Mouse (Mus musculus): Measurements from ENCODE around the gene Slit3. TPM values are rescaled to one million over a fixed set of nuclear protein-coding genes. Genes with fewer than 3 reads are reported as not detected.

Gene Slit3
- total RNA-seq, 4 experiments from 2014 or later: 12.6 to 18.4 (median 15.0) TPM

DNA sequence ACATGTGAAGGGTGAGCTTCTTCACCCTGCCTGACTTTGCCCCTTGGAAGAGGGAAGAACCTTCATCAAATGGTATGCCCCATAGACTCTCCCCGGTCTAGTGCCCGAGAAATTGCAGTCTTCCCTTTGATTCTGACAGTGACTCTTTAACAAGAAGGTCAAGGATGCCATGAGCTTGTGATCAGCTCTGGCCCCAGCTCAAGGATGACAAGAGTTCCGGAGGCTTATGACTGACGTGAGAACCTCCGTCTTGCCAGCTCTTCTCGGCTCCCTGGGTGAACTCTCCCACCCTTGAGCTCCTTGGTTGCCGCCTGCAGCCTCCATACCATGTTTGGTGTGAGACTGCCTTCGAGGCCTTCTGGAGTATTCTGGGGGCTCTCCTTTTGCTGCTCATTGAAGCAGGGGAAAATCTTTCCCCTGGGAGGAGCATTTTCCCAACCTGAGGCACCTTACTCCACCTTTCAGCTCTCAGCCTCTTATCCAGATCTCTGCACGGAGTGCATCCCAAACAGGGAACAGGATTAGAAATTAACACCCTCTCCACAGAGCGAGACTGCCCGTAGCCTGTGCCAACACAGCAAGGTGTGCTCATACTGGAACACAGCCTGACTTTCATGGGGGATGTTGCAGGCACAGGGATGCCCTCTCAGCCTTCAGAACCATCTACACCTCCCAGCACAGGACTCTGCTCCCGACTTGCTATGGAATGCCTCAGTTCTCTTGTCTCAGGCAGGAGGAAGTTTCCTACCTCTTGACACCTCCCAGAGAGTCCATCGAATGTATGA, 224.9 kb downstream of the Slit3 start:
- no peak for DNase-seq (ENCODE audit: low spot score)

- no peak for DNase-seq (ENCODE audit: low spot score)
Observed at GRCm38 (mm10) chr11:35348099-35348498, 227.1 kb downstream of the Slit3 start.

DNA sequence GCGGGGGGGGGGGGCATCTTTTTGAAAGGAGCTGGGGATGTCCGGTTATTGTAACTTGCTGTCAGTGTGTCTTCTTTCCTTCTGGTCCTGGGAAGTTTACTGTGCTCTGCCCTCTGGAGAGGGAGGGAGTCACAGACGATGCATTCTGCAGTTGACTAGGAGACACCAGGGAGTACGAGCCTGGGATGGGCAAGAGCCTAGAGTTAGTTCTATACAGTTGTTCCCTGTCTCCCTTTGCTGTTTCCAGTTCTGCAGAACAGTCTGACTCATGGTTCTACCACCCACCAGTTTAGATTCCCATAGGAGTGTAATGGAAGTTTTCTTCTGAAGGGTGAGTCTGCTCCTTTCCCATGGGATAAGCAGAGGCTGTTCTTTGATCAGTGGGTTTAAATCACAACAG, 229.9 kb downstream of the Slit3 start:
- no peak for DNase-seq (ENCODE audit: low spot score)

DNA sequence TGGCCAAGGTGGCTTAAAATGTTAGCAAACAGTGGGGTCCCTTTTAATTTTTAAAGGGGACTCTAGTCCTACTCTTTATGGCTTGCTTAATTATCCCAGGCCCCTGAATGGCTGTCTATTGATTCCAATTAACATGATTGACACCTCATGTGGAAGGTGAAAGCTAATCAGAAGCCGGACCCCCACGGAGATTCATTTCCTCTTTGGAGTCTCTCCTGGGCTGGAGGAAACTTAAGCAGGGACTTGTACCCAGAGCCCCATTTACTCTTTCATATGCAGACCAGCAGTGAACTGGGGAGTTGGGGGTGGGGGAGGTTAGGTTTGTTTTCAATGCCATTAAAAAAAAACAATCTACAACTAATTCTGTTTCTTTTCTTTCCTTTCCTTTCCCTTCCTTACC, 230.4 kb downstream of the Slit3 start:
- no peak for DNase-seq (ENCODE audit: low spot score)

DNA sequence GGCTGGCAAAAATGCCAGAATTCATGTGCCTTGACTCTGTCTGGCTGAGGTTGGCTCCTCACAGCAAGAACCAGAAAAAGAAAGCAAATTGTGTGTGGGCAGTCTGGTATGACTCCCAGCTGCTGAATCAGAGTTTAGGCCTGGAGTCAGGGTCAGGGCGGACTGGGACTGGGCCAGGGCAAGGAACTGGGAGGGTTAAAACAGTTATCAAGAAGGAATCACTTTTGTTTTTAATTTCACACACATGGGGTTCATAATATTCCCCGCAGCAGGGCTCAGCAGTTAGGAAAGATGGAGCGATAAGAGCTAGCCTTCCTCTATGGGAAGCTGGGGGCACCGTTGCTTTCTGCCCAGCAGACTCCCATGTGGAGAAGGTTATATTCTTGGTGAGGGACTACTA, 234.8 kb downstream of the Slit3 start:
- DNase-seq (ENCODE audit: low spot score): no peak

GRCm38 (mm10) chr11:35361071-35361470, 240.0 kb downstream of the Slit3 start:
- DNase-seq (ENCODE audit: low spot score): no peak

DNA sequence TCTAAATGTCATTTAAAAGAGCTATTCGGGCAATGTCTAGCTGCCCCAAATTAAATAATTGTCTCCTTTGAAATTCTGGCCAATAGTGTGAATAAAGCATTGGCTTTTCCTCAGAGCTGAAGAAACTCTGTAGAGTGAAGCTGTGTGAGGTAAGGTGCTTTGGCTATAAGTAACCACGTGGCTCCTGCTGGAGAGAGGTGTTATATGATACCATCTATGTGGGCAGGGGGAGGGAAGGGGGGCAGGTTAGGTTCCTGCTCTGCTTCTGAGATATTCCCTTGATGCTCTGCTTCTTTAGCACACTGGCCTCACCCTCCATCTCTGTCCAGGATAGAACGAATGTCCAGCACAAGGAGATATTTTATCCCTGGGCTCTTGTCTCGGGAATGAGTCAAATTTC, 242.0 kb downstream of the Slit3 start:
- DNase-seq (ENCODE audit: low spot score): no peak

DNA sequence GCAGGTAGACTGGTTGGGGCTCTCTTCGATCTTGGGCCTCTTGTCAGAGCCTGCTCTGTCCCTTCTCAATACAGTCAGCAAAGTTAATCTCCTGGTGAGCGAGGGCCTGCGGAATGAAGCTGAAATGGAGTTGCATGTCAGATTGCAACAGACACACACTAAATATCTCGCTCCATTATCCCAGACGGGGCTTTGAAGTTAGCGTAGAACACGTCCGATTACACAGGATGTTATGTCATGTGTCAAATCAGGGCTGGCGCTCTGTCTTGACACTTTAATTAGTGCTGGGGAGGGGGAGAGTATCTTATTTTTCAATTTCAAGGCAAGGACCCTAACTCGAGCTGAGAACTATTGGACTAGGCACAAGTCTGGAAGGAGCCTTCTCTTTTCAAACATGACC, 243.4 kb downstream of the Slit3 start:
- DNase-seq (ENCODE audit: low spot score): no peak

DNA sequence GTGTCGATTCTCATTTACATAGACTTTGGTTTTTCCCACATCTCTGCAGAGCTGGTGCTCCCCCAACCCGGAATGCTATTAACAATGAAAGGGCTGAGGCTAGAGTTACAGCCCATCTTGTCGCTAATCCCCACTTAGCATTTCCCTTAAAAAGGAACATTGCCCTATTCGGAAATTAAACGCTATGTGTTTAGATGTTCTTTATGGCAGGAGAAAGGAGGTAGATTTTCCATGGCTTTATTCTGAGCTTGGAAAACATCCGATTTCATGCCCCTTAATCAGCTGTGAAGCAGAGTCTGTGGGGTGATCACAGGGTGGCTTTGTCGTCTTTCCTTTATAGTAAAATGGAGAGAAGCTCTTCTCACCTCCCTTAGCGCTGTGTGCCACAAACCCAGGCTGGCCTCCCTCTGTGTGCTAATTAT, 244.5 kb downstream of the Slit3 start:
- DNase-seq (ENCODE audit: low spot score): no peak

DNA sequence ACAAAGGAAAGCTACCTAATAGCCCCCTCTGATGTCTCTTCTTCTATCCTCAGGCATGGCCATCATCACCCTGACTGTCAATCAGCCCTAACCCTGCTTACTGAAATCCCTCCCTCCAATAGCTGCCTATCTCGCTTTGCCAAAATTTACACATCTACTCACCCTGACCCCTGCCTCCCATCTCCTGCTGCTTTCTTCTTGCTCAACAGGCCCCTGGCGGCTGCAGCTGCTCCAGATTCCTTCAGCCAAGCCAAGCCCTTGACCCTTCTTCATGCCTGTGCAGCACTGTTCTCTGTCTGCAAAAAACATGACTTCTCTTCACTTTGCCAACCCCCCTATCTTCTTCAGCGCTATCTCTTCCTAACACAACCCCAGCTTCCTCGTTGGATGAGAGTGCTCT, 245.6 kb downstream of the Slit3 start:
- no peak for DNase-seq (ENCODE audit: low spot score)

GRCm38 (mm10) chr11:35367248-35367647, 246.2 kb downstream of the Slit3 start:
- no peak for DNase-seq (ENCODE audit: low spot score)

DNA sequence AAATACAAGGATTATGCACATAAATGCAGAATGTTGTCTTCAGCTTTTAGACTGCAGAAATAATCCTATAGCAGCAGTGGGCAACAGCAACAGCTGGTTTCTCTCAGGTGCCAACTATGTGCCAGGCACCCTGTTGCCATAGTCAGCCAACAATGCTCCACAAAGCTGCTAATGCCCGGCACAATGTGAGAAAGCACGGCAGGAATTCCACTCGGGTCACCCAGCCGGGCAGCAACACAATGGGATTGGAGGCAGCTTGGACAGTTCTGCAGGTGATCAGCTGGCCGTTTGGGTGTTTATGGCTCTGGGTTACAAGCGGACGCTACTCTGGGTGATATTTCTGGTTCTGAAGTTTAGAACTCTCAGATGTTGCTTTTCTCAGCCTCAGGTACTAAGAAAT, 248.9 kb downstream of the Slit3 start:
- DNase-seq (ENCODE audit: low spot score): peak; percentile 25

GRCm38 (mm10) chr11:35370705-35371104, 249.7 kb downstream of the Slit3 start:
- no peak for DNase-seq (ENCODE audit: low spot score)

DNA sequence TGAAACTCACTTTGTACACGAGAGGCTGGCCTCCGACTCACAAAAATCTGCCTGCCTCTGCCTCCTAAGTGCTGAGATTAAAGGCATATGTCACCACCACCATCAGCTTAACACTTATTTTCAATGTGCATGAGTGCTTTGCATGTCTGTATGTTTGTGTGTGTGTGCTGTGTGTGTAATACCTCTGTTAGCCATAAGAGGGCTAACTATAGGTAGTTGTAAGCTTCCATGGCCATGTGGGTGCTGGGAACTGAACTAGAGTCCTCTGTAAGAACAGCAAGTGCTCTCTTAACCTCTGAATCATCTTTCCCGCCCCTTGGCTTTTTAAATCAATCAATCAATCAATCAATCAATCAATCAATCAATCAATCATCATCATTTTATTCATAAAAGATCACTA, 251.4 kb downstream of the Slit3 start:
- DNase-seq (ENCODE audit: low spot score): no peak

- DNase-seq (ENCODE audit: low spot score): no peak
Observed at GRCm38 (mm10) chr11:35375072-35375471, 254.0 kb downstream of the Slit3 start.

- DNase-seq (ENCODE audit: low spot score): no peak
Observed at GRCm38 (mm10) chr11:35378802-35379201, 257.8 kb downstream of the Slit3 start.

- DNase-seq (ENCODE audit: low spot score): no peak
Observed at GRCm38 (mm10) chr11:35379407-35379806, 258.4 kb downstream of the Slit3 start.

DNA sequence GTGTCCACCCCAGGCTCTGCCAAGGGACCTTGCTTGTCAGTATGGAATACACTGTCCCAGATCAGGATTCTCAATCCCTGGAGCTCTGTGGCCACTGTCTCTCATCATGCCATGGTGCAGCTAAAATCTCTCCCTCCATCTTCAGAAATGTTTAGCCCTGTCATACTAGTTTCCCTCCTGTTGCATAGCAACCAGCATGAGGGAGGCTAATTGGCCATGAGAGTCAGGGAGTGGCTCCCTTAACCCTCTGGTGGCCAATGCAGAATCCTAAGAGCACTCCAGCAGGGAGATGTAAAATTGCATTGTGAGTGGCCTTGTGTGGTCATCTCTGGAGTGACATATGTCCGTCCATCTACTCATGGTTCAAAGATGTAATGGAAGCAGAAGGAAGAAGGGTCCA, 259.7 kb downstream of the Slit3 start:
- no peak for DNase-seq (ENCODE audit: low spot score)

DNA sequence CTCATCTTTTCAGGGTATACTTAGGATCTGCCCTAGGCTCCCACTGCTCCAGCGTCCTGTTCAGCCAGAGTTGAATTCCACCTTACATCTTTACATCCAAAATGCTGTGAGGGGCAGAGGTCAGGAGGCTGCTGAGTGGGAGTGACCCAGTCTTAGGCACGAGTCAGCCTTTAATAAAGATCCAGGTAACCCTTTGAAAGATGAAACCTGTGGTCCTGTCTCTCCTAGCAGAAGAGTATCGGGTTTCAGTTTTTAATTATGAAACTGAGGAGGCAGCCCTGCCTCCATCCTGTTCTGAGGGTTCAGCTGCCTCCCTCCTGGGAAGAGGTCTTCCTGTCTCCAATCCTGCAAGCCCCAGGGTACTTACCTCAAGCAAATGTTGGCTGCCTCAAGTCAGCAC, 264.4 kb downstream of the Slit3 start:
- no peak for DNase-seq (ENCODE audit: low spot score)

DNA sequence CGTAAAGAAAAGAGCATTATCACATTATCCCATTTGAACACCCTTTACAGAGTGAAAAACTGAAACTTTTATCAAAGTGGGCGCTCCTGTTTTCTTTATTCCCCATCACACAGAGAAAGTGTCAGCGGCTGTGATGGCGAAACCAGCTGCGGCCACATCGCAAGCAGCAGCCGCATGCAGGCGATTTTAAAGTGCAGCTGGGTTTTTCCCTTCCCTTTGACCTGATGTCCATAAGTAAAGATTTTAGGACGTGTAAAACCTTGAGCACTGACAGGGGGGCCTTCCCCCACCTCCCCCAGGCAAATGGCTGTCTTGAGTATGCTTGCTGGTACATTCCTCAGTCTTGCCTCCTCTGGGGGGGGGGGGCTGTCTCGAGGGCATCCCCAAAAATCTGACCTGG, 266.8 kb downstream of the Slit3 start:
- no peak for DNase-seq (ENCODE audit: low spot score)

GRCm38 (mm10) chr11:35388471-35388870, 267.4 kb downstream of the Slit3 start:
- DNase-seq (ENCODE audit: low spot score): no peak

- no peak for DNase-seq (ENCODE audit: low spot score)
Observed at GRCm38 (mm10) chr11:35389341-35389740, 268.3 kb downstream of the Slit3 start.

DNA sequence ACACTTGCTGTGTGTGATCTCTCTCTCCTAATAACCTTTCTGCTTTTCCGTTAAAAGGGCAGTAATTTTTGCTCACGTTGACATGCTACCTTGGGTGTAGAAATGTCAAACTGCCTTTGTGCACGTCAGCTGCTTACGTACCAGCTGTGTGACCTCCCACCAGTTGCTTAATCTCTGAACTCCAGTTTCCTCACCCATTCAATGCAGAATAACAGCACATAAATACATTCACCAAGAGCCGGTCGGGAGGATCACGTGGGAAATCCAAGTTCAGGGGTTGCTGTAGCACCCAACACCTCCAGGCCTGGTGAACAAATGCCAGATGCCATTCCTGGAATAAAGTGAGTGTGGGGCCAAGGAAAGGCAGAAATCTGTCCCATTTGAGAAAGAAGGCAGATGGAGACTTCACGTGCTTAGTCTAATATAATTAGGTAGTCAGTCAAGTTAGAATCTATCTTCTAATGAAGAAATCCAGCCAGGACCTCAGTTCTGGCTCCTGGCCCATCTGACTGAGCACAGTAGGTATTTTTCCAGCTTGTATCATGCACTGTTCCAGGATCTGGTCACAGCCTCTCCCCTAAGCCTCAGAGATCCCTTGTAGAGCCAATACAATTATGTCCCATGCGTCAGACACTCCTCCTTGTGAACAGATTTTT, 268.9 kb downstream of the Slit3 start:
- DNase-seq (ENCODE audit: low spot score): no peak

All from heart, adult 8-10 months (tissue).